Mouse (Mus musculus): ENCODE measurements at regions not wholly inside any gene's neighbourhood (a gene's known extent, or its start where the extent isn't known, plus 50 kb on each side); places are given as distances from the start of the nearest gene placed in this dataset.

DNA sequence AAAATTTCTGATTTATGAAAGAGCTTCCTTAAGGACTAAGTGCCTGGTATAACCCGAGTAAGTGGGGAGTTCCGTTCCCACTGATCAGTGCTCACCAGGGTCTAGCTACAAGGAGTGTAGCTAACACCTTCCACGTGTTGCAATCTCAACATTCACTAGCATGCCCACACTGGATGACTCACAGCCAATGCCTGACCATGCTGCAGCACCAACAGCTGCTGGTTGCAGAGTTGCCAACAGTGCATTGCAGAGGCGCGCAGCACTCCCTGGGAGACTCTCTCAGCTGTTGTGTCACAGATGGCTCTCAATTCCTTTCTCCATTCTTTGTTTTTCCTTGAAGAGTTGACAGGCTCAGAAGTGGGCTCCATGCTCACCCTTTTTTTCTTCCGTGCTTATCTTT is 787.5 kb upstream of the Tenm3 start:
- Histone ChIP-seq H3K4me1 (ENCODE audit: control insufficient read depth, insufficient read depth, low read length) (no peaks in the 10 kb centered on the region), H3K4me3 (replicated peaks; ENCODE audit: low read length) (no peak overlapping the region), H3K9me3 (replicated peaks; ENCODE audit: control insufficient read depth, low read length) (no peaks in the 10 kb centered on the region), H3K27ac (ENCODE audit: low read length) (no peak overlapping the region), H3K9ac (ENCODE audit: low read length) (no peak overlapping the region), H3K27me3 (ENCODE audit: control insufficient read depth, insufficient read depth, low read length) (no peaks in the 10 kb centered on the region), H3K4me2 (ENCODE audit: low read depth, low read length) (no peak overlapping the region), H3K36me3 (ENCODE audit: control insufficient read depth, insufficient read depth, low read length) (no peaks in the 10 kb centered on the region)
- no peak for ATAC-seq (ENCODE audit: insufficient read depth, low FRiP score)
- whole genome bisulfite sequencing, result 70% methylated on average over 6 of the region's 6 CpGs

GRCm38 (mm10) chr8:49627966-49628495 is 784.3 kb upstream of the Tenm3 start:
- Histone ChIP-seq H3K36me3 (ENCODE audit: control insufficient read depth, insufficient read depth, low read length) (no peaks in the 10 kb centered on the region), H3K27me3 (ENCODE audit: control insufficient read depth, insufficient read depth, low read length) (no peaks in the 10 kb centered on the region), H3K4me1 (ENCODE audit: control insufficient read depth, insufficient read depth, low read length) (no peaks in the 10 kb centered on the region), H3K4me2 (ENCODE audit: low read depth, low read length) (no peak overlapping the region), H3K4me3 (replicated peaks; ENCODE audit: low read length) (no peak overlapping the region), H3K9ac (ENCODE audit: low read length) (no peak overlapping the region), H3K9me3 (replicated peaks; ENCODE audit: control insufficient read depth, low read length) (no peaks in the 10 kb centered on the region), H3K27ac (ENCODE audit: low read length) (no peak overlapping the region)
- WGBS, result 46% methylated on average over 10 of the region's 10 CpGs
- no peak for ATAC-seq (ENCODE audit: insufficient read depth, low FRiP score)

- no peak for ATAC-seq (ENCODE audit: insufficient read depth, low FRiP score)
- Histone ChIP-seq H3K36me3 (ENCODE audit: control insufficient read depth, insufficient read depth, low read length) (no peaks in the 10 kb centered on the region), H3K27ac (ENCODE audit: low read length) (no peak overlapping the region), H3K4me2 (ENCODE audit: low read depth, low read length) (no peak overlapping the region), H3K4me3 (replicated peaks; ENCODE audit: low read length) (no peak overlapping the region), H3K4me1 (ENCODE audit: control insufficient read depth, insufficient read depth, low read length) (no peaks in the 10 kb centered on the region), H3K9ac (ENCODE audit: low read length) (no peak overlapping the region), H3K27me3 (ENCODE audit: control insufficient read depth, insufficient read depth, low read length) (no peaks in the 10 kb centered on the region), H3K9me3 (replicated peaks; ENCODE audit: control insufficient read depth, low read length) (no peaks in the 10 kb centered on the region)
- 75% methylated on average over 2 of the region's 2 CpGs for WGBS
These were observed 751.8 kb upstream of the Tenm3 start for GRCm38 (mm10) chr8:49595501-49595900.

DNA sequence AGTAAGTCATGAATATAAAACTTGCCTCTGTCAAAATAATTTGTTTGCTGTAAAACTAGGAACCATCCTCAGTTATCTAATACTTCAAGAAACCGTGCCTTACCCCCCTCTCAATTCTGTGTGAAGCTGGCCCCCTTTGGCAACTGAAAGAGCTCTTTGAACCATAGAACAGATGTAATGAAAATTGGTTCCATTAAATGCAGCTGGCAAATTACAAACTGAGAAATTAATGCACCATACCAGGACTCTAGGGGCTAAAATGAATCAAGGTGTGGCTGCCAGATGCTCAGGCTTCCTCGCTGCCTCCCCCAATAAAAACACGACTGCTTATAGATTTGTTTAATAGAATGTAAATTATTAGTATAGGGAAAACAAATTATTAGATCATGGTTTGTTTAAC is 723.7 kb upstream of the Tenm3 start:
- 60% methylated on average over 3 of the region's 3 CpGs for WGBS
- no peak overlapping the region for H3K4me2 ChIP-seq (ENCODE audit: low read depth, low read length)
- no peaks in the 10 kb centered on the region for H3K9me3 ChIP-seq (replicated peaks; ENCODE audit: control insufficient read depth, low read length)
- no peaks in the 10 kb centered on the region for H3K4me1 ChIP-seq (ENCODE audit: control insufficient read depth, insufficient read depth, low read length)
- H3K4me3 ChIP-seq (replicated peaks; ENCODE audit: low read length), result no peak overlapping the region
- ATAC-seq (ENCODE audit: insufficient read depth, low FRiP score), result no peak
- H3K27me3 ChIP-seq (ENCODE audit: control insufficient read depth, insufficient read depth, low read length), result no peaks in the 10 kb centered on the region
- no peak overlapping the region for H3K27ac ChIP-seq (ENCODE audit: low read length)
- no peak overlapping the region for H3K9ac ChIP-seq (ENCODE audit: low read length)
- no peaks in the 10 kb centered on the region for H3K36me3 ChIP-seq (ENCODE audit: control insufficient read depth, insufficient read depth, low read length)

DNA sequence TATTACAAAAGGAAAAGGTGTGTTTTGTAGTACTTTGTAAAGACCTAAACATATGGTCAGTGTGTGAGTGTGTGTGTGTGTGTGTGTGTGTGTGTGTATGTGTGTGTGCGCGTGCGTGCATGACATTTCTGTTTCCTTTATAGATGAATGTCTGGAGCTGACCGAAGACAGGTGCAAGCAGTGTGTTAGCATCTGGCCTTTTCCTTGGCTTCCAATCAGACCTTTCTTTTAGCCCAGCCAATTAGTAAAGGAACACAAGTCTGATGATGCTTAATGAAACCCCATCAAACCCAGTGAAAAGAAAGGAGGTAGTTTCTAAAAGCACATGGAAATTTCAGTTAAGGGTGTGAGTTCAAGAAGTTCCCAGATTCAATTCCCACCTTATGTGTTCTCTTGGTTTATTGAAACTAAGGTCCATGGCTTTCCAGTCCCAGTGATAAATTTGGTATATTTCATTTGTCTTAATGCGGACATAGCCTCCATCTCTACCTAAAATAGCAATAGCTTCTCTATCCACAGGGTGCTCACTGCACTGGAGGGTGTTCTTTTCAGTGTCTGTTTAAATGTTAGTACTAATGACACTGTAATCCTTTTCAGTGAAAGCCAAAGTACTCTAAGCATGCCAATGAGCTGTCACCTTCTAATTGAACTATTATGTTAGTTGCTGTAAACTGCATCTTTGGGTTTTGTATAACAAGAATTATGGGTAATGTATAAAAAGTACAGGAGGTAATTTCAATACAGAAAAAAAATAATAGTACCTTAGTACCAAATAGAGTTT is 719.9 kb upstream of the Tenm3 start:
- ATAC-seq (ENCODE audit: insufficient read depth, low FRiP score), result no peak
- 90% methylated on average over 5 of the region's 5 CpGs for WGBS
- no peak overlapping the region for H3K27ac ChIP-seq (ENCODE audit: low read length)

GRCm38 (mm10) chr8:49562976-49563375 is 719.2 kb upstream of the Tenm3 start:
- H3K27me3 ChIP-seq (ENCODE audit: control insufficient read depth, insufficient read depth, low read length), result no peaks in the 10 kb centered on the region
- no peaks in the 10 kb centered on the region for H3K36me3 ChIP-seq (ENCODE audit: control insufficient read depth, insufficient read depth, low read length)
- H3K9me3 ChIP-seq (replicated peaks; ENCODE audit: control insufficient read depth, low read length), result no peaks in the 10 kb centered on the region
- no peak overlapping the region for H3K27ac ChIP-seq (ENCODE audit: low read length)
- no peak overlapping the region for H3K4me3 ChIP-seq (replicated peaks; ENCODE audit: low read length)
- 79% methylated on average over 4 of the region's 4 CpGs for WGBS
- no peak overlapping the region for H3K4me2 ChIP-seq (ENCODE audit: low read depth, low read length)
- H3K4me1 ChIP-seq (ENCODE audit: control insufficient read depth, insufficient read depth, low read length), result no peaks in the 10 kb centered on the region
- ATAC-seq (ENCODE audit: insufficient read depth, low FRiP score), result no peak
- no peak overlapping the region for H3K9ac ChIP-seq (ENCODE audit: low read length)

More for the DNA sequence above, 719.9 kb upstream of the Tenm3 start:
- Histone ChIP-seq H3K4me1 (ENCODE audit: control insufficient read depth, insufficient read depth, low read length) (no peaks in the 10 kb centered on the region), H3K4me2 (ENCODE audit: low read depth, low read length) (no peak overlapping the region), H3K9me3 (replicated peaks; ENCODE audit: control insufficient read depth, low read length) (no peaks in the 10 kb centered on the region), H3K27me3 (ENCODE audit: control insufficient read depth, insufficient read depth, low read length) (no peaks in the 10 kb centered on the region), H3K4me3 (replicated peaks; ENCODE audit: low read length) (no peak overlapping the region), H3K9ac (ENCODE audit: low read length) (no peak overlapping the region), H3K36me3 (ENCODE audit: control insufficient read depth, insufficient read depth, low read length) (no peaks in the 10 kb centered on the region)

GRCm38 (mm10) chr8:49555724-49556457 is 712.1 kb upstream of the Tenm3 start:
- H3K9me3 ChIP-seq (replicated peaks; ENCODE audit: control insufficient read depth, low read length), result no peaks in the 10 kb centered on the region
- H3K27me3 ChIP-seq (ENCODE audit: control insufficient read depth, insufficient read depth, low read length), result no peaks in the 10 kb centered on the region
- no peak for ATAC-seq (ENCODE audit: insufficient read depth, low FRiP score)
- H3K4me1 ChIP-seq (ENCODE audit: control insufficient read depth, insufficient read depth, low read length), result no peaks in the 10 kb centered on the region
- H3K4me3 ChIP-seq (replicated peaks; ENCODE audit: low read length), result no peak overlapping the region
- no peak overlapping the region for H3K4me2 ChIP-seq (ENCODE audit: low read depth, low read length)
- H3K36me3 ChIP-seq (ENCODE audit: control insufficient read depth, insufficient read depth, low read length), result no peaks in the 10 kb centered on the region
- WGBS, result 42% methylated on average over 7 of the region's 7 CpGs
- no peak overlapping the region for H3K27ac ChIP-seq (ENCODE audit: low read length)
- H3K9ac ChIP-seq (ENCODE audit: low read length), result no peak overlapping the region

DNA sequence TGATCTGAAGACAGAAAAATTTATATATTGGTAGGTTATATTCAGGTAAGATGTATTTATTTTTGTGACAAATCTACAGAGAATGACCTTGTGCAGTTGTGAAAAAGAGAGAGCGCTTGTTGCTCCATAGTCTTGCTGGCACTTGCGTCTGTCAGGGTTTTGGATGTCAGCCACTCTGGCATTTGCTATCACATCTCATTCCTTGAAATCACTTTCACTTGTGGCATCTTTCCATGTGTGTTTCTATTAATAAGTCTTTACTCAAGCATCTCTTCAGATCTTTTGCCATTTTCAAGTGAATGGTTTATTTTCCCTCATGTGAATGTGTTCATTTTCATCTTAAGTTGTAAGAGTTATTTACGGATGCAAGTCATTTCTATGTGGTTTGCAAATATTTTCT is 709.4 kb upstream of the Tenm3 start:
- Histone ChIP-seq H3K36me3 (ENCODE audit: control insufficient read depth, insufficient read depth, low read length) (no peaks in the 10 kb centered on the region), H3K4me2 (ENCODE audit: low read depth, low read length) (no peak overlapping the region), H3K4me1 (ENCODE audit: control insufficient read depth, insufficient read depth, low read length) (no peaks in the 10 kb centered on the region), H3K4me3 (replicated peaks; ENCODE audit: low read length) (no peak overlapping the region), H3K9ac (ENCODE audit: low read length) (no peak overlapping the region), H3K27ac (ENCODE audit: low read length) (no peak overlapping the region), H3K27me3 (ENCODE audit: control insufficient read depth, insufficient read depth, low read length) (no peaks in the 10 kb centered on the region), H3K9me3 (replicated peaks; ENCODE audit: control insufficient read depth, low read length) (no peaks in the 10 kb centered on the region)
- WGBS, result 79% methylated on average over 3 of the region's 3 CpGs
- no peak for ATAC-seq (ENCODE audit: insufficient read depth, low FRiP score)

DNA sequence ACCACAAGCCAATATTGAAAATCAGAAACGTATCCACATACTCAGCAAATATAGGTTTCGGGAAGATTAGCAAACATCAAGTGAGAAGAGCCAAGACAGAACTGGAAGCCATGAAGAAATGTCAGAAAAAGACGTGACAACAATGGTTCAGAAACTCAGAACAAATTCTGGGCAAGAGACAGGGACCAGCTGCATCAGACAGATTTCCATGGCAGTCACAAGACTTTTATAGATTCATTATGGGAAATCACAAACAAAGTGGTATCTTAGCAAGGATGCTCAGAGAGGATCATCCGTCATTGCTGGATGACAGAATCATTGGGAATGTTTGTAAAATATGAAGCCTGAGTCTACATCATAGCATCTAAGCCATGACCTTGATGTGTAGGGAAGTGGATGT is 699.6 kb upstream of the Tenm3 start:
- no peak overlapping the region for H3K27ac ChIP-seq (ENCODE audit: low read length)
- no peaks in the 10 kb centered on the region for H3K9me3 ChIP-seq (replicated peaks; ENCODE audit: control insufficient read depth, low read length)
- H3K27me3 ChIP-seq (ENCODE audit: control insufficient read depth, insufficient read depth, low read length), result no peaks in the 10 kb centered on the region
- H3K36me3 ChIP-seq (ENCODE audit: control insufficient read depth, insufficient read depth, low read length), result no peaks in the 10 kb centered on the region
- WGBS, result 77% methylated on average over 4 of the region's 4 CpGs
- ATAC-seq (ENCODE audit: insufficient read depth, low FRiP score), result no peak
- no peaks in the 10 kb centered on the region for H3K4me1 ChIP-seq (ENCODE audit: control insufficient read depth, insufficient read depth, low read length)
- no peak overlapping the region for H3K9ac ChIP-seq (ENCODE audit: low read length)
- no peak overlapping the region for H3K4me2 ChIP-seq (ENCODE audit: low read depth, low read length)
- H3K4me3 ChIP-seq (replicated peaks; ENCODE audit: low read length), result no peak overlapping the region

Data from stomach, embryonic 16.5 days (tissue).